Mouse (Mus musculus) spleen, adult 12 weeks (tissue): ENCODE measurements around the gene Pcdh10.

Experiments
- DNase-seq: peaks from one replicate; pipeline ENCODE4 v3.0.0; 2022; ENCODE audit warnings: low spot score

Gene Pcdh10

DNA sequence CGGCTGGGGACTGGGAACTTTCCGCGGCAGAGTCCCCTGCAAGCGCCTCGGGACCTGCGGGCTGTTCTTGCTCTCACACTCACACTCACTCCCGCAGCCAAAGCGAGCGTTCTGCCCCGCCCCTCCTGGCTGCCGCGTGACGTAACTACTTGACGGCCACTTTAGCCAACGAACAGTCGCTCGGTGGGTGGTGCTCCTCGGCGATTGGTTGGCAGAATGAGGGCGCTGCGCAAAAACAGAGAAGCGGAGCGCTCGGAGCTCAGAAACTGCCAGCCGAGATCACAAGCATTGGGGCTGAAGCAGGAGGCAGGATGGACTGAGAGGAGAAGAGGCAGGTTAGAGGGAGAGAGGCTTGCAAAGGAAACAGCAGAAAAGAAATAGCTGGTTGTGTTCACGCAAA is at the start of gene Pcdh10:
TSS of gene Pcdh10 (plus strand) at position 254 of the 400 bp plus-strand sequence.
- no peak for DNase-seq

DNA sequence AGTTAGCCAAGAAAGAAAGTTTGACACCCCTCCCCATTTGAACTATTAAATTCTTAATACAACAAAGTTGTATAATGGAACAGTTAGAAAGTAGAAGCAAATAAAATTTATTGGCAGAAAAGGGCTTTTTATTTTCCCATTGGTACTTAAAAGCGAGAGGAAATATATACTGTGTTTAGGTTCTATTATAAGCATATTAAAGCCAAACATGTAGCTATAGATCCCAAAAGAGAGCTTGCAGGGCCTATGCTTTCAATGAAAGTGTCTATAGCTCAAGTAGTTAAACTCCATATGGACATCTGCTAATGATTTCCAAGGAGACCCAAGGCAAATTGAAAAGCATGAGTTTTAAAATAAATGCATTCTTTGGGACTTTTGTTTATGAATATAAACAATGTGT is 22.3 kb upstream of the Pcdh10 start:
- DNase-seq, result no peak

DNA sequence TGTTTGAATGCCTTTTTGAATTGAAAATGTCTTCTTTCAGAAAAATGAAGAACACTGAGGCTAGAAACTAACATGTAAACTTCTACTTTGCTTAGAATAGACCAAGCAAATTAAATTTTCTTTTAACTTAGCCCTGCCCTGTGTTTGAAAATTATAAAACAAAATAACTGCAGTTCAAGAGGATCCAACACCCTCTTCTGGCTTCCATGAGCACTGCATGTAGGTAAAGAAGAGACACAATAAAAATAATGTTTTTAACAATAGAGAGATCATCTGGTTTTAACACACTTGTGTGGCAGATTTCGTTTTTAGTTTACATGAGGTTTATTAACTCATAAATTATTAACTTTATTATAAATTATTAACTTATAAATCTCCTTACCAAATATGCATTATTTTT is 9.2 kb upstream of the Pcdh10 start:
- DNase-seq, result no peak

DNA sequence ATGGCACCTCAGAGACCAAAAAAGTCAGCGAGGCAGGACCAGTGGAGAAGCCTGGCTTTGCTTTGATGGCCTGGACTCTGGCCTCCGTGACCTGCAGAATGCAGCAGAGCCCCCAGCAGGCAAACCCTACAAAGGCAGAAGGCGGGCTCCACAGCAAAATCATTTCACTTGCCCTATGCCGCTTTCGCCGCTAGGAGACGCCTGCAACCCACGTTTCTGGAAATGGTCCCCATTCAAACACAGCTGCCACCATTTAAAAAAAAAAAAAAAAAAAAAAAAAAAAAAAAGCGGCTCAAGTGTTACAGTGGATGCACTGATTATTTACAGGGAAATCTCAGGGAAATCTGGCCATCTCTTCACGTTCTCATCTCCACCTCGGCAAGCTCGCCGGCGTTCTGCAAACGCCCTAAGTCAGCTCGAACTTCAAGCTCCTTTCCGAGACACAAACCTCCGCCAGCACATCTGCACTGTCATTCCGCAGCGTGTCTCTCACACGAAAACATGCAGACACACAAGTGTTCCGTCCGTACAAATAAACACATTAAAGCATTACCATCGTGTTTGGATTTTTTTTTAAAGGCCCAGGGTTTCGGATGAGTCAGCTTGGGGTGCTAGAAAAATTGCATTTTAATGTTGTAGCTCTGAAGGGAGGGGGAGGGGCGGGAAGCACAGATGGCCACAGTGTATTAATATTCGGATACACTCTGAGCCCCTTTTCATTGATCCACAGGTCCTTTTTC is 2.3 kb upstream of the Pcdh10 start:
- no peak for DNase-seq

DNA sequence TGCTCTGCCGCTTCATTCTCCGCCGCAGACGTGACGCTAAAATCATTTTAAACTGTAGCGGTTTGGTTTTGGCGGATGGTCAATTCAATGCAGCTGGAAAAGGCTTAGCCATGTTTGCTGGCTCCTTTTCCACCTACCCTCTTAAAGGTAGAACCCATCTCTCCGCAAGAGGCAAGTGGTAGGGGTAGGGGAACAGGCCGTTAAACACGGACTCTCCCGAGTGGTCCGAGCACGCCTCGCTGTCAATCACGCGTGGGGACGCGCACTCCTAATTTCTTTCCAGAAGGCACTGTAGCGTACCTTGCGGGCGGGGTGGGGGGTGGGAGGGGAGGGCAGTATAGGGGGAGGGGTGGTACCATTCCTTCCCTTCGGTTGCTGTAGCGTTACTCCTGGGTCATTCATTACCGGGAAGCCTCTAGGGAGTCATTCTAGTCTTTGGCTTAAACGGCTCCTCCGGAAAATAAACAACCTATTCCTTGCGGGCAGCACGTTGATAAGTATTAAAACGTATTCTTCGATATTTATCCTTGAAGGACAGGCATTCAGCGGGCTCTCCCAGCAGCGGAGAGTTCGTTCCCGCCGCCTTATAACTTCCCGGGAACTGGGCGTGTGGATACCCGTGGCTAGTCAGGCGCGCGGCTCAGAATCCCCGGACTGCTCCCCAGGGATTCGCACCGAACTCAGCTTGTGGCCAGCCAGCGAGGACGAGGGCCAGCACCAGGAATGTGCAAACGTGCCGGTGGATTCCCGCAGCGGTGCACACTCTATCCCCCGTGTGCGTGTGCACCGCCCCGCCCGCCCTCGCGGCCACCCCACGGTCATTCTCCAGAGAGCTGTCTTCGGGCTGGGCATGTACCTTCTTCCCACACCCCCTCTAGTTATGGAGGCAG is 1.5 kb upstream of the Pcdh10 start:
- no peak for DNase-seq

DNA sequence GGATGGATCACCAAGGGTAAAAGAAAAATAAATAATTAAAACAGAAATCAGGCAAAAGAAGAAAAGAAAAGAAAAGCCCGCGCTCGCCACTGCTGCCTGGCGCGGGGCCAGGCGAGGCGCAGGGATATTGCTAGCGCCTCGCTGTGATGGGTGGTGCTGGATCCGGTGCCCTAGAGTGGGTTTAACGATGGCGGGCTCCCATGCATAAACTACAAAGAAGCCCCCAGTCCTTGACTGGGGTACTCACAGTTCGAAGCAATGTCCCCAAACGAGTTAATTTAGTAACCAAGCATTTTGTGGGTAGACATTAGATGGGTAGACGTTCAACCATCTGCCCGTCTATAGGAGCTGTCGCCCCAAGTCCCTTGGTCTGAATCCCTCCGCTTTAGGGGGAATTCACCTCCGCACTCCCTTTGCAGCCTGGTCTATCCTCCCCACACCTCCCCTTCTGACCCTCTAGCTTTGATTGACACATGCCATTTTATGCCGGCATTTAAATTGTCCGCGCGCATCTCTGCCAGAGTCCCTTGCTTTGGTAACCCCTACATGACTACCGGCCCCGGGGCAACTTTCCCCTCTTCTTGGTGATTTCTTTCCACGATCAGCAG is 703 bp upstream of the Pcdh10 start:
- DNase-seq, result no peak

DNA sequence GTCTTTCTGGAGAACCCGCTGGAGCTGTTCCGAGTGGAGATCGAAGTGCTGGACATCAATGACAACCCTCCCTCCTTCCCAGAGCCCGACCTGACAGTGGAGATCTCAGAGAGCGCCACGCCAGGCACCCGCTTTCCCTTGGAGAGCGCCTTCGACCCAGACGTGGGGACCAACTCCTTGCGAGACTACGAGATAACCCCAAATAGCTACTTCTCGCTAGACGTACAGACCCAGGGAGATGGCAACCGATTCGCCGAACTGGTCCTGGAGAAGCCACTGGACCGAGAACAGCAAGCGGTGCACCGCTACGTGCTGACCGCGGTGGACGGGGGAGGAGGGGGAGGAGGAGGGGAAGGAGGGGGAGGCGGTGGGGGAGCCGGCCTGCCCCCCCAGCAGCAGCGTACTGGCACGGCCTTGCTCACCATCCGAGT is 1.4 kb downstream of the Pcdh10 start:
- no peak for DNase-seq

DNA sequence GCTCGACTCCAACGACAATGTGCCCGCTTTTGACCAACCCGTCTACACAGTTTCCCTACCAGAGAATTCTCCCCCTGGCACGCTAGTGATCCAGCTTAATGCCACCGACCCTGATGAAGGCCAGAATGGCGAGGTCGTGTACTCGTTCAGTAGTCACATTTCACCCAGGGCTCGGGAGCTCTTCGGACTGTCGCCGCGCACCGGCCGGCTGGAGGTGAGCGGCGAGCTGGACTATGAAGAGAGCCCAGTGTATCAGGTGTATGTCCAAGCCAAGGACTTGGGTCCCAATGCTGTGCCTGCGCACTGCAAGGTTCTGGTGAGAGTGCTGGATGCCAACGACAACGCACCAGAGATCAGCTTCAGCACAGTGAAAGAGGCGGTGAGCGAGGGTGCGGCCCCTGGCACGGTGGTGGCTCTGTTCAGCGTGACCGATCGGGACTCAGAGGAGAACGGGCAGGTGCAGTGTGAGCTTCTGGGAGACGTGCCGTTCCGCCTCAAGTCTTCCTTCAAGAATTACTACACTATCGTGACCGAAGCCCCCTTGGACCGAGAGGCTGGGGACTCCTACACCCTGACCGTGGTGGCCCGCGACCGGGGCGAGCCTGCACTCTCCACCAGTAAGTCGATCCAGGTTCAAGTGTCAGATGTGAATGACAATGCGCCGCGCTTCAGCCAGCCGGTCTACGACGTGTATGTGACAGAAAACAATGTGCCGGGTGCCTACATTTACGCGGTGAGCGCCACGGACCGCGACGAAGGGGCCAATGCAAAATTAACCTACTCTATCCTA is 2.0 kb downstream of the Pcdh10 start:
- DNase-seq, result no peak

DNA sequence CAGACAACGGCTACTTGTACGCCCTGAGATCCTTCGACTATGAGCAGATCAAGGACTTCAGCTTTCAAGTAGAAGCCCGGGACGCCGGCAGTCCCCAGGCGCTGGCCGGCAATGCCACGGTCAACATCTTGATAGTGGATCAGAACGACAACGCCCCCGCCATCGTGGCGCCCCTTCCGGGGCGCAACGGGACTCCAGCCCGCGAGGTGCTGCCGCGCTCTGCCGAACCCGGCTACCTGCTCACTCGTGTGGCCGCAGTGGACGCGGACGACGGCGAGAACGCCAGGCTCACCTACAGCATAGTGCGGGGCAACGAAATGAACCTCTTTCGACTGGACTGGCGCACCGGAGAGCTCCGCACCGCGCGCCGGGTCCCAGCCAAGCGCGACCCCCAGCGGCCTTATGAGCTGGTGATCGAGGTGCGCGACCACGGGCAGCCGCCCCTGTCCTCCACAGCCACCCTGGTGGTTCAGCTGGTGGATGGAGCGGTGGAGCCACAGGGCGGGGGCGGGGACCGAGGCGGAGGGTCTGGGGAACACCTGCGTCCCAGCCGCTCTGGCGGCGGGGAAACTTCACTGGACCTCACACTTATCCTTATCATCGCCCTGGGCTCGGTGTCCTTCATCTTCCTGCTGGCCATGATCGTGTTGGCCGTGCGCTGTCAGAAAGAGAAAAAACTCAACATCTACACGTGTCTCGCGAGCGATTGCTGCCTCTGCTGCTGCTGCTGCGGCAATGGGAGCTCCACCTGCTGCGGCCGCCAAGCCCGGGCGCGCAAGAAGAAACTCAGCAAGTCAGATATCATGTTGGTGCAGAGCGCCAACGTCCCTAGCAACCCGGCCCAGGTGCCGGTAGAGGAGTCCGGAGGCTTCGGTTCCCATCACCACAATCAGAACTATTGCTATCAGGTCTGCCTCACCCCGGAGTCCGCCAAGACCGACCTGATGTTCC is 2.9 kb downstream of the Pcdh10 start:
- DNase-seq, result no peak

DNA sequence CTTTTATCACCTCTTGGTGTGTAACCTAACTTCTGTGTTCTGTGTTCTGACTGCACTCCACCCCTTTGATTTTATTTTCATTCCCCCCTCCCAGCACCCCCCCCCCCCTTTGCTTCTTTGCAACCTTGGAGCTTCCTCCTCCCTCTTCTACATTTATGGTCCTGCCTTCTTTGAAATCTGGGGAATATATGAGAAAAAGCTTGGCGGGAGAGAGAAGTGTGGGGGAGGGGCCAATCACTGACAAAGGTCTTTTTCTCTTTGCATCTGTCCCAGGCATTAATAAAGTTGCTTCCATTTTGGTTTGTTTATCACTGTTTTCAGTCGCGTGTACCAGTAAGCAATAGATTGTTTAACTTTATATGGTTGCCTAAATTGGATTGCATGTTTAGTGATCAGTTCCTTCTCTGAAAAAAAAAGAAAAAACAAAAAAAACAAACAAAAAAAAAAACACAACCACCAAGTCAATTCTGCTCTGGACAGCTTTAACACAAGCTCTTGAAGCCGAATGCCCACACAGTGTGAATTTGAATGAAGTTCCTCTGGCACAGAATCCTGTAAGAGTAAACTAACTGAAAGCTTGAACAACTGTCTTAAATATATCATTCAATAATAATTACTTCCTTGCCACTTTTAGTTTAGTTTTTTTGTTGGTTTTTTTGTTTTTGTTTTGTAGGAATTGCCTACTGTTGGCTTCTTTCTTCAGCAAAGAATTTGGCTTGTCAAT is 4.0 kb downstream of the Pcdh10 start:
- no peak for DNase-seq

DNA sequence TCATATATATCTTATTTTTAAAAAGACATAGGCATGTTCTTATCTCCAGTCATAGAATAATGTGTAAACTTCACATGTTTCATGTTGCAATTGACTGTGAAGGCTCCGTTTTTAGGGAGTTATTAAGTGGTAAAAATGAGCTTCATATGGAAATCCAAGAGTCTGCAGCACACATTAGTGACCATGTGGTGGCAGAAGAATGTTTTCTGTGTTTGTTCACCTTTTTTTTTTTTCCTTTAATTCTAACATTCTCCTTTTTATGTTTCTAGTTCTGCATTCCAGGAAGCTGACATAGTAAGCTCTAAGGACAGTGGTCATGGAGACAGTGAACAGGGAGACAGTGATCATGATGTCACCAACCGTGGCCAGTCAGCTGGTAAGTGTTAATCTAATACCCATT is 5.6 kb downstream of the Pcdh10 start:
- no peak for DNase-seq

DNA sequence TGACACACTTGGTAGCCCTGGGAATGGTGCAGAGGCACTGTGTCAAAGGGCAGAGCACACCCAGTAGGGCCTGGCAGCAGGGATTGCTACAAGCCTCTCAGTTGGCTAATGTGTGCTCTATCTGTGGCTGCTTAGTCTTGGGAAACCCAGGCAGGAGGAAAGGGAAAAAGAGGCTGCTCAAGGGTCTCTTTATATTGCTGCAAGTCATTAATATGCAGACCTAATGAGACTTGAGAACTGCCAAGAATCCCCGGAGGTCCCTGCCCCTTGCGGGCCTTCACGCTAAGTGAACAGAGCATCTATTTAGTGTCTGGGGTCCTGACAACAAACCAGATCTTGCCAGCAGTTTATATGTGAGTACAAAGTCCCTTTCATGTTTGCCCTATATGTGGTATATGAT is 6.8 kb downstream of the Pcdh10 start:
- DNase-seq, result no peak

DNA sequence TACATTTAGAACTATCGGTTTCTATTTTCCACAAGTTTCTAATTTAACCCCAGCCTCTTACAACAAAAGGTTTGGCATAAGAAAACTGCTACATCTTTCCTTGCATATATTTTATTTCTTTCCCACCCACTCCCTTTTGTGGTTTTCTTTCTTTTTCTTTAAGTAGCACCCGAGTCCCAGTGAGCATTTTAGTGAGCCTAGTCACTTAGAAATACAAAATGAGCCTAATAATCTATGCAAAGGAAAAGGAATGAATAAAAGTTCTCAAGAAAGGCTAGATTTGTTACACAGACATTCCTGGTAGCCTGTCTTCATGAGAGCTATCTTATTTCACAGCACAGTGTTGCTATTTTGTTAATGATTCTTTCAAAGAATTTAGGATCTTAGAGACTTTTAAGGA is 7.3 kb downstream of the Pcdh10 start:
- DNase-seq, result no peak

DNA sequence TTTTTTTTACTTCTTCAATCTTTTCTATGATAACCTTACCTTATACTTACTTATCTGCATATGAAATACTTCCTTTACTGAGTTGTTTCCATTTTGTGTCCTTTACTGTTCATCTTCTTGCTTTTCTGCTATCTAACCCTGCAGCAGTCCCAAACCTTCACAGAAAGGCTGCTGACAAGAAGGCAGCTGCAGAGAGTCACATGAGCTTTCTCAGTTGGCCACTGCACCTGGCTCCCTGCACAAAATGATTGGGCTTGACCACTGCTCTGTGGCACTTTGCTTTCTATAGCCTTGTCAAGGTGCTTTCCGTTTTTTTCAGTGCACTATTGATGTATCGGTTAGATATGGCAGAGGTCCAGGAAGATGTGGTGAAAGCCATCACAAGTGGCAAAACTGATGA is 8.3 kb downstream of the Pcdh10 start:
- no peak for DNase-seq

DNA sequence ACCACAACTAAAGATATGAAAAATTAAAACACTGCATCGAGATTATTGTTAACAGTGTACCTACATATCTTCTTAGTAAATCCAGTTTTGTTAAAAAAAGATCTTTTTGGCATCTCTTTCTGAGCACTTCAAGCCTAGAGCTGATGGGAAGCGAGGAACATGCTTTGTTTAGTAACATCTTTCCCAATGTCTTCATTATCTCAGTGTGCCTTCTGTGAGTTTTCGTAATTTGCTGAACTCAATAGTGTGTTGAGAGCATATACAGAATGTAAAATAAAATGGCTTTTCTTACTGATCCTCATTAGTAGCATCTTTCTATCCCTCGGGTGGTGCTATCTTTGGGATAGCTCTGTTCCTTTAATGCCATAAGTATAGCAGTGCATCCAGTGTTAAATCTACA is 18.9 kb downstream of the Pcdh10 start:
- DNase-seq, result no peak

DNA sequence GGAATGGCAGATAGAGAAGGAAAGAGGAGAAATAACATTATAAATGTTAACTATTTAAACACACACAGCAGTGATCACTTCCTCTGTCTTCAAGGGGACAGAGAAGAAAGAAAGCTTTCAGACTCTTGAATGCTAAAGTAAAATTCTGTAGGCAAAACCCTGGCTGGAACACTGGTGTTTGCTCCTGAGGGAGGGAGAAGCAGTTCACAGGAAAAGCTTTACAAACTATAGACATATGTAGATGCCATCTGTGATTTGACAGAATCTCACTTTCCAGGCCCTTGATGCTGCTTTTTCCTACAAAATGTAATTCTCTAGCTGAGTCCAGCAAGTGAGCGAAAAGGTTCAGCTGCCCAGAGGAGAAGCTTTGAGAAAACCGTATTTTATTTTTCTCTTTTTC is 25.0 kb downstream of the Pcdh10 start:
- no peak for DNase-seq

DNA sequence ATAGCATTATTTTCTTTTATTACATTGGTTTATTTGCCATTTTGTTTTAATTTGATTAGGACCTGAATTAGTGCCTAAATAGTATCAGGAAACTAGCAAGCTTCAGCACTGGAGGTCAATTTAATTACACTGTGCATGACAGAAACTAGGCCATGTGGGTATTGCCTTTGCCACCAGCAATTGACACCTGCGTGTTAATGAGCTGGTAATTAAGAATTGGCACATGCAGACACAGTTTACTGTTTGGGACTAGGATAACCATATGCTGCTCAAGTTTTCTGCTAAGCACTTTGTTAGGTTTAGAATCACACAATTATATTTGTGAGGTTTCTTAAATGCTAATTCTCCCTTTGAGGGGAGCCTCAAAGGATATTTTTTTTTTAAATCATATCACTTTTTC is 53.5 kb downstream of the Pcdh10 start:
- no peak for DNase-seq

DNA sequence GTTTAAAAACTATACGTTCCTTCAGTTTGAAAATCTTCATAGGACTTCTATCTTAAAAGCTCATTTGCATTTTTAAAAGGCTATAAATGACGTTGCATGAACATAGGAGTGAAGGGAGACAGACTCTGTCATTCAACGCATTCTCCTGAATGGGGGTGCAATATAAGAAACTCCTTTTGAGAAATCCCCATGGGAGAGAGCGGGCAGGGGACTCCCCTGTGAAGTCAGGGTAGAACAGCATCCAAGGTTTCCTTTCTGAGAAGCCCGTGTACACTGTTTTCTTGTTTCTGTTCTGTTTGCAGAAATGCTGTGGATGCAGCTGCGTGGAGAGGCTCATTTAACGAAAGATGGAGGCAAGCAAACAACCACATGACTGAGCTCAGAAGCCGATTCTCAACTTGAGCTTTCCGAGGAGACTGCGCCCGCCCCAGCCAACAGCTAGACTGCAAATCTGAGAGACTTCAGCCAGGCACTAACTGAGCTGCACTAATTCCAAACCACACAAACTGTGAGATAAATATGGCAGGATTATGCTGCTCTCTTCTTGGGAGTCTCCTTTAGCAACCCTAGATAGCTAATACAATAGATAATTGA is 54.1 kb downstream of the Pcdh10 start:
- no peak for DNase-seq
